Mouse (Mus musculus) megakaryocyte, embryonic 14.5 days (primary cell): ENCODE measurements at regions not wholly inside any gene's neighbourhood (a gene's known extent, or its start where the extent isn't known, plus 50 kb on each side); places are given as distances from the start of the nearest gene placed in this dataset.
"Not testable (repeated sequence)": the region's sequence is repeated elsewhere in the genome, so short reads cannot be mapped to it uniquely, and the experiment has no call there.

Source experiments
- H3K27me3 ChIP-seq: replicated peaks from 2 replicates; pipeline ENCODE3; 2012; ENCODE audit warnings: inconsistent platforms
- H3K36me3 ChIP-seq: replicated peaks from 2 replicates; pipeline ENCODE3; 2012; ENCODE audit warnings: low read length, inconsistent platforms, mixed read lengths
- H3K4me1 ChIP-seq: 2 replicates; pipeline ENCODE4 v1.6.1; 2012; ENCODE audit warnings: inconsistent platforms
- H3K4me3 ChIP-seq: replicated peaks from 2 replicates; pipeline ENCODE3; 2012; ENCODE audit warnings: moderate library complexity, mild to moderate bottlenecking, inconsistent platforms
- H3K9me3 ChIP-seq: 2 replicates; pipeline ENCODE4 v1.6.1; 2012; ENCODE audit warnings: inconsistent platforms
- FLI1 ChIP-seq: IDR thresholded peaks from 2 replicates; pipeline ENCODE4 v1.6.1; 2012; ENCODE audit warnings: low read length, inconsistent platforms, mixed read lengths
- GATA1 ChIP-seq: IDR thresholded peaks from 3 replicates; pipeline ENCODE4 v1.6.1; 2012; ENCODE audit warnings: mixed read lengths, low read length, inconsistent platforms, borderline replicate concordance

DNA sequence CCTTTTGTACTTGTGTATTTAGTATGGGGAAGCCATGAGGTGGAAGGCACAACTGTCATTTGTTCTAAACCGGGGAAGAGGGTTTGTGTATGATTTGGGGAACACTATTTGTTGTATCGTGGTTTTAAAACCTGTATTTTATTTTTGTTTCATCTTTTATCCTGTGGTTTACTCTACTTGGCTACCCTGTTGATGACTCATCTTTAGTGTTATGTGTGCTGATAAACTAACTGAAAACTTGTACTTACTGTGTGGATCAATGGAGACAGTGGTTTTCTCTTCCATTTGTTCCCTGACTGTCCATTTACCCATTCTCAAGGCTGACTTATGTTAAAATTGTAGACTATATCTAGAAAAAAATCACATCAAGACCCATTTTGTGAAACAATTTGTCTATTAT lies 512.8 kb downstream of the Serpinb8 start:
- Histone ChIP-seq H3K4me3 (no peak overlapping the region), H3K4me1 (no peaks in the 10 kb centered on the region), H3K27me3 (no peaks in the 10 kb centered on the region), H3K9me3 (no peaks in the 10 kb centered on the region), H3K36me3 (no peaks in the 10 kb centered on the region)
- no peak for TF ChIP-seq FLI1
- TF ChIP-seq GATA1: no peak

DNA sequence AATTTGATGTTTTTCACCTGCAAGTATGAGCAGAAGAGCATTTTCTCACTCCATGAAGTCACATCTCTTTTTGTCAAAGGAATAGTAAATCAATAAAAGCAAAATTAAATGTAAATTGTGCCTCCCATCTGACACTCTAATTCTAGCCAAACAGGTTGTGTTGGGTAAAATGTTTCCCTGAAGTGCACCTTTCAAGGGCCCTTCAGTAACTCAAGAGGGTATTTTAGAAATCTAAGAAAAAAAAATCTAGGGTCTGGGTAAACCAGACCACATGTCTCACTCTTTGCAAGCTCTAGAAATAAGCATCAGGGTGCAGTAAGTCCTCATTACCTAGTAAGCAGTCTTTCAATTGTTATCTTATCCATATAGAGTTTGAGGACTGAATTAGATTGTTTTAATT lies 521.2 kb downstream of the Serpinb8 start:
- Histone ChIP-seq H3K4me3 (no peak overlapping the region), H3K36me3 (no peaks in the 10 kb centered on the region), H3K4me1 (no peaks in the 10 kb centered on the region), H3K9me3 (peaks cover 4% of the 10 kb centered on the region; the same call in 1 of the 2 replicates), H3K27me3 (no peaks in the 10 kb centered on the region)
- no peak for TF ChIP-seq GATA1
- TF ChIP-seq FLI1: no peak

DNA sequence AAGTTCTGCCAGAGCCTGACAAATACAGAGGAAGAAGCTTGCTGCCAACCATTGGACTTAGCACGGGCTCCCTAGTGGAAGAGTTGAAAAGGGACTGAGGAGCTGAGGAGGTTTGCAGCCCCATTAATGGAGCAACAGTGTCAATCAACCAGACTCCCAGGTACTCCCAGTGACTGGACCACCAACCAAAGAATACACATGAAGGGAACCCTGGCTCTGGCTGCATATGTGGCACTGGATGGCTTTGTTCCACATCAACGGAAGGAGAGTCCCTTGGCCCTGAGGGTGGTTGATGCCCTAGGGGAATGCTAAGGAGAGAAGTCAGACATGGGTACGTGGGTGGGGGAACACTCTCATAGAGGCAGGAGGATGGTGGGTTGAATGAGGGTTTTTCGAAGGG lies 537.6 kb downstream of the Serpinb8 start:
- TF ChIP-seq GATA1: no peak
- TF ChIP-seq FLI1: no peak

DNA sequence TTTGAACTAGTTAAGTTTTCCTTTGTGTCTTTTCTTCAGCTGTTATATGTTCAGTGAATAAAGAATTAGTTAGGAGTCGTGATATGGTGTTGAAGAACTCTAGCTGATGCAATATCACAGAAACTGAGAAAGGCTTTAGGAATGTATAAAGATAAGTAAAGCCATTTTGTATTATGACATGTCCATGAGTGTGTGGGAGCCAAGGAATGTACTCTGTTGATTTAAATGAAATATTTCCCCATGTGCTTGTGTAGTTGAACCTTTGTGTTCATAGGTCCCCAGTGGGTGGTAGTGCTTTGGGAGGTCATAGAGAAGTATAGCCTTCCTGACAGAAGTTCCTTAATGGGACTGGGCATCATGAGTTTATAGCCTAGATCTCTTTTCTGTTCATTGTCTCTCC lies 542.2 kb downstream of the Serpinb8 start:
- H3K27me3 ChIP-seq: no peaks in the 10 kb centered on the region
- no peaks in the 10 kb centered on the region for H3K36me3 ChIP-seq
- TF ChIP-seq FLI1: no peak
- no peak for TF ChIP-seq GATA1
- H3K4me1 ChIP-seq: no peaks in the 10 kb centered on the region
- peaks cover 16% of the 10 kb centered on the region for H3K9me3 ChIP-seq
- no peak overlapping the region for H3K4me3 ChIP-seq

More for the DNA sequence above, 537.6 kb downstream of the Serpinb8 start:
- Histone ChIP-seq H3K36me3 (no peaks in the 10 kb centered on the region), H3K4me1 (no peaks in the 10 kb centered on the region), H3K4me3 (no peak overlapping the region), H3K27me3 (no peaks in the 10 kb centered on the region), H3K9me3 (0 out of 2 replicates have a peak, but pooled peaks cover 2% of the 10 kb centered on the region)

DNA sequence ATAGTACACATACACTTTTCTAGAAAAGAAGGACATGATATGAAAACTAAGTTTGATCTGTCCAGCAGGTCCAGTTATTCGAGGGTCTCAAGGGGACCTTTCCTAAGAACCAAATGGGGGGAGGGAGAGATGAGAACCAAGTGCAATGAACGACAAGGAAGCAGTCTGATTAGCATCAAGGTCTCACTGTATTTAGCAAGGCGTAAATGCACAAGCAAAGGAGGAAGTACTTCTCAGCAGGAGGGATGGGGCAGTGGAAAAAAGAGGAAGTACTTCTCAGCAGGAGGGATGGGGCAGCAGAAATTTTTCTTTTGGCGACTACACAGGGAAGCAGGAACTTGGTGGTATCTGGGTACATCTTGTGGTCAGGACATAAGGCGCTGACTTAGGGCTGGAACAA lies 545.5 kb downstream of the Serpinb8 start:
- H3K4me1 ChIP-seq: not testable (repeated sequence)

DNA sequence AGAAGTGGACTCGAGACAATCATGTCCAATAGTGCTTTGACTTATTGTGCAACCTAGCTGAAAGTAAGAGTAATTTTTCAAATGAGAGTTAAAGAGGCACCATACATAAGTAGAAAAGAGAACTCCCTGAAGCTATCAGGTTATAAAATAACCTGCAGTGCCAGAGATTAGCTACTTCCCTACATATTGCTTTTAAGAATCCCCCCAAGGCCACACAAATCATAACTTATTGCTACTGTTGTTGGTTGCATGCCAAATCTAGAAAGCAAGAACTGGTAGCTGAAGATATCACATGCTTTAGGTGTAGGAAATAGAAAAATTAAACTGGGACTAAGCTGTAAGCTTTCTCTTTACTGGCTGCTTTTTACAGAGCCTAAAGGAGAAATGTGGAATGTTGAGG lies 554.3 kb downstream of the Serpinb8 start:
- Histone ChIP-seq H3K36me3 (no peaks in the 10 kb centered on the region), H3K9me3 (no peaks in the 10 kb centered on the region), H3K27me3 (no peaks in the 10 kb centered on the region), H3K4me1 (no peaks in the 10 kb centered on the region), H3K4me3 (no peak overlapping the region)
- TF ChIP-seq GATA1 (no peak), FLI1 (no peak)

More for the DNA sequence above, 545.5 kb downstream of the Serpinb8 start:
- not testable (repeated sequence) for H3K36me3 ChIP-seq, H3K4me3 ChIP-seq, H3K27me3 ChIP-seq
- H3K9me3 ChIP-seq: peaks cover 14% of the 10 kb centered on the region

DNA sequence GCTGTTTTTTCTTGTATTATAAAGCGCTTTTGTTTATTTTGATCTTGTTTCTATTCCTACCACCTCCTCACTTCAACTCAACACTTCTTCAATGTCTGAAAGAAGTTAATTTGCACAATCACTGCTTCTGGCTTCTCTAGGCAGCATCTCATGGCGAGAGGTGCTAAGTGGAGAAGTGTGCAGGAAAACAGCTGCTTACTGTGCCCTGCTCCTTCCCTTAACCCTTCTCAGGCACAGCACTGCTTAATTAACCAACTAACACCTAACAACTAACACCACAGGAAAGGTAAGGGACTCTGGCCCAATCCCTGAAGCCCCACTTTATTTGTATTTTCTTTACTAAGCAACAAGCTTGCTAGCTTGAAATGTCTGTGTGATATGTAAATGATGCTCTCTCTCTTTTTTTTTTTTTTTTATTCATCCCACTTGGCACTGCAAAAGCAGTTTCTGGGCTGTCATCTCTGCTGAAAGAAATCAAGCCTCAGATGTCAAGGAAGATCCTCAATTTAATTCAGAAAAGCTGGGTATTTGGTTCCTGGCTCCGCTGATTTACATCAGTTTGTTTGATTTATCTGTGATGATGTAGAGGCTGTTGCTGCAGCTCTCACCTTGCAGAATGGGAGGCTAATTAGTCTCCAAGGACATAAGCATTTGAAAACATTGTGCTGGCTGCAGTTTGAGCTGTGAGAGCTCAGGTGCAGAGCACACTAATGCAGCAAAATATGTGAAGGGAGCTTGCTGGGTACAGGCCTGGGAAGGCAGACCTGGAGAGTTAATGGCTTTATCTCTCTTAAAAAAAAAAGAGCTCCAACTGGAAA lies 591.8 kb downstream of the Serpinb8 start:
- TF ChIP-seq FLI1: no peak
- TF ChIP-seq GATA1: no peak
- Histone ChIP-seq H3K27me3 (no peaks in the 10 kb centered on the region), H3K9me3 (no peaks in the 10 kb centered on the region), H3K4me1 (no peaks in the 10 kb centered on the region), H3K4me3 (no peak overlapping the region), H3K36me3 (no peaks in the 10 kb centered on the region)

DNA sequence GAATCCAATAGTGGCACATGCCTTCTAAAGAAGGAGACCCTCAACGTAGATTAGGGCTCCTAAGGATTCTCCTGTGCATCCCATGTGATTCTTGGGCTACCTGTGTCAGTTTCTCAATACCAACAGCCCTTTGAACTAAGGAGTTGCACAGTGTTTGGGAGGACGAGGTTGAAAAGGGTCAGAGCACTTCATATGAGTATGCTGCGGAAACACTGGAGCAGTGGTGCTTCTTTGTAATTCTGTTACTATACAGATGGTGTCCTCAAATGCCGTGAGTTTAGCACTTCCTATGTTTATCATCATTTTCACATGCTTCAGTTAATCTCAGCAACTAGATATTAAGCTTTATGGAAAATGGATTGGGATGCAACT lies 592.3 kb downstream of the Serpinb8 start:
- no peaks in the 10 kb centered on the region for H3K4me1 ChIP-seq
- no peaks in the 10 kb centered on the region for H3K36me3 ChIP-seq

DNA sequence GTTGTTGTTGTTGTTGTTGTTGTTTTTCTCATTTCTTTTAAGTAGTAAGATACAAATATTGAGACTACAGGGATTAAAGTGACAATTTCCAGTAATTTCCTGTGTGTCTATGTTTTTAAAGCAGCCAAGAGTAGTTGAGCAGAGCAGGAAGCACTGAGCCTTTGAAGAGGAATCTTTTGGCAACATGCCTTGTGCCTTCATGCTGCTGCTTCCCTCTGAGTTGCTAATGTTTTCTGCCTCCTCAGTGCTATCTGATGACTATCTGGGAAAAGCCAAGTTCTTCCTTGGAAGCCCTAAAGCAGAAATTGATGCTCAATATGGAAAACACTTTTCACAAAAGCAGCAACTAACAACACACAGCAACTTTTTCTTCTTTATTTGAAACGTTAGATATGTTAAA lies 634.2 kb downstream of the Serpinb8 start:
- H3K27me3 ChIP-seq: no peaks in the 10 kb centered on the region
- no peaks in the 10 kb centered on the region for H3K4me1 ChIP-seq
- TF ChIP-seq GATA1 (no peak), FLI1 (no peak)
- H3K36me3 ChIP-seq: no peaks in the 10 kb centered on the region
- H3K9me3 ChIP-seq: no peaks in the 10 kb centered on the region
- H3K4me3 ChIP-seq: no peak overlapping the region

More for the DNA sequence above, 592.3 kb downstream of the Serpinb8 start:
- no peaks in the 10 kb centered on the region for H3K9me3 ChIP-seq
- TF ChIP-seq GATA1 (no peak), FLI1 (no peak)
- no peaks in the 10 kb centered on the region for H3K27me3 ChIP-seq
- no peak overlapping the region for H3K4me3 ChIP-seq

DNA sequence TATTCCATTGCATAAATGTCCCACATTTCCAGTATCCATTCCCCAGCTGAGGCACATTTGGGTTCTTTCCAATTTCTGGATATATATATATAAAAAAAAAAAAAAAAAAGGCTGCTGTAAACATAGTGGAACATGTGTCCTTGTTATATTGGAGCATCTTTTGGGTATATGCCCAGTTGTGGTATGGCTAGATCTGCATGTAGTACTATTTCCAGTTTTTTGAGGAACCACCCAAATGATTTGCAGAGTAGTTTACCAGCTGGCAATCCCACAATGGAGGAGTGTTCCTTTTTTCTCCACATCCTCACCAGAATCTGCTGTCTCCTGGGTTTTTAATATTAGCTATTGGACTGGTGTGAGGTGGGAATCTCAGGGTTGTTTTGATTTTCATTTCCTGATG lies 650.3 kb downstream of the Serpinb8 start:
- H3K4me1 ChIP-seq: no peaks in the 10 kb centered on the region

DNA sequence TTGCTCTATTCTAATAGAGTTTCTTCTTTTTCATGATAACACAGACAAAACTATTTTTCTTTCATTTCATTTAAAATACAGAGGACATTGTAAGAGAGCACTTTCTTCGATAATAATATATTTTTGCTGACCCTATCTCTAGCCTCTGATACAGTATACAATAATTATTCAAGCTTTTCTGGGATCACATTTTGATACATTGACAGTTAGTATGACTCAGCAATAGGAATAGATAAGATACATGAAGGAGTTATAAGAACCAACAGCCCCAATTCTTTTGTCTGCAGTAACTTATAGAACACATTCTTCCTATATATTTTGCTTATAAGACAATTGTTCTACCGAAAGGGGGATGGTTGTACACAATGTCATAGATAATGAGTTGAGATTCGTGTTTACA lies 665.3 kb downstream of the Serpinb8 start:
- Histone ChIP-seq H3K27me3 (no peaks in the 10 kb centered on the region), H3K4me3 (no peak overlapping the region), H3K36me3 (no peaks in the 10 kb centered on the region), H3K4me1 (peaks cover 6% of the 10 kb centered on the region), H3K9me3 (no peaks in the 10 kb centered on the region)
- no peak for TF ChIP-seq GATA1
- TF ChIP-seq FLI1: no peak

More for the DNA sequence above, 650.3 kb downstream of the Serpinb8 start:
- no peaks in the 10 kb centered on the region for H3K27me3 ChIP-seq
- H3K36me3 ChIP-seq: no peaks in the 10 kb centered on the region
- H3K9me3 ChIP-seq: peaks cover 9% of the 10 kb centered on the region; the same call in 1 of the 2 replicates
- H3K4me3 ChIP-seq: no peak overlapping the region
- no peak for TF ChIP-seq GATA1
- no peak for TF ChIP-seq FLI1

DNA sequence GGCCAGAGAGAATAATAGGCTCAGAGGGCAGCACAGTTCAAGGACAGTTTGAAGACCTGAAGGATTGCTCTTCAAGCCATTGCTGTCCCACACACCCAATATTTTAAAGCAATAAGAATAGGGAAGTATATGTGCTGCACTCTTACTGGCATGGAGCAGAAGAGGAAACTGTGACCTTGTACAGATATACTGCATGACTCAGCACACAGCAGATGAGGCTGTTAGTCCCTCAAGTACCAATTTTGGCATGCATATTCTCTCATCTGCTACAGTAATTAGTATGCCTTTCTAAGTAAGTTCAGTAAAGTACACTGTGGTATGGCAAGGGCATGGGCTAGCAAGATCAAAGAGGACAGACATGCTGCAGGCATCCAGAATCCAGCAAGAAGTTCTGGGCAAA lies 669.5 kb downstream of the Serpinb8 start:
- Histone ChIP-seq H3K4me3 (peak overlapping the region; percentile 62), H3K9me3 (no peaks in the 10 kb centered on the region), H3K27me3 (no peaks in the 10 kb centered on the region), H3K36me3 (no peaks in the 10 kb centered on the region), H3K4me1 (peaks cover 6% of the 10 kb centered on the region)
- no peak for TF ChIP-seq GATA1
